ENCODE assay signal across 8 mouse cellular contexts in genomic region chr17:31658468-31659185, GRCm38 (mm10). TPM values are rescaled to one million over a fixed set of nuclear protein-coding genes. Genes with fewer than 3 reads are reported as not detected.
DNase-seq lines count a peak whose midpoint lies in the region; ATAC-seq and TF ChIP-seq lines count a peak whose summit lies in the region.

Gene U2af1, minus strand, starts transcription at chr17:31658892.

- H3K9ac ChIP-seq in hindbrain, postnatal 0 days (replicated peaks; ENCODE audit: low read length), result peak within 1 kb of the TSS; percentile 96

- no peaks in the 10 kb centered on the region for H3K27me3 ChIP-seq in hindbrain, postnatal 0 days (ENCODE audit: insufficient read depth, low read length)

- no peaks in the 10 kb centered on the region for H3K9me3 ChIP-seq in hindbrain, postnatal 0 days (ENCODE audit: low read length)

- H3K4me2 ChIP-seq in hindbrain, postnatal 0 days (ENCODE audit: low read depth, low read length), result peak within 1 kb of the TSS; percentile 87

- peak within 1 kb of the TSS; percentile 74 for H3K4me3 ChIP-seq in gastrocnemius, adult 2 months
- peak within 1 kb of the TSS; percentile 97 for H3K4me3 ChIP-seq in hindbrain, postnatal 0 days (ENCODE audit: low read length)
- peak within 1 kb of the TSS; percentile 84 for H3K4me3 ChIP-seq in left cerebral cortex, adult 2 months

- WGBS in hindbrain, postnatal 0 days, result under 1% methylated on average over 75 of the region's 77 CpGs

- H3K27ac ChIP-seq in gastrocnemius, adult 2 months, result peak within 1 kb of the TSS; percentile 99
- H3K27ac ChIP-seq in hindbrain, postnatal 0 days, result peak within 1 kb of the TSS; percentile 91
- peak within 1 kb of the TSS; percentile 93 for H3K27ac ChIP-seq in left cerebral cortex, adult 2 months

- peak; percentile 99 for ATAC-seq in common myeloid progenitor, adult 5-6 weeks (replicated peaks; ENCODE audit: low read depth, poor library complexity, severe bottlenecking)
- ATAC-seq in hindbrain, postnatal 0 days, result peak; percentile 99
- peak; percentile 100 for ATAC-seq in megakaryocyte, adult 5-6 weeks (ENCODE audit: poor library complexity, severe bottlenecking)

- TF ChIP-seq CTCF in gastrocnemius, adult 2 months (IDR thresholded peaks at IDR 0.05), result peak; percentile 4; the same call in 1 of the 2 replicates
- no peak for TF ChIP-seq CTCF in hindbrain, postnatal 0 days (IDR thresholded peaks at IDR 0.05; ENCODE audit: low read depth)
- TF ChIP-seq CTCF in left cerebral cortex, adult 2 months (IDR thresholded peaks at IDR 0.05), result no peak; the same call in none of the 2 replicates

- DNase-seq in ZHBTc4 (ENCODE audit: low read depth, low spot score), result peak; percentile 100
- peak; percentile 99 for DNase-seq in gastrocnemius, adult 2 months
- DNase-seq in hindbrain, postnatal 0 days (ENCODE audit: low spot score), result peak; percentile 99
- DNase-seq in left cerebral cortex, adult 2 months (ENCODE audit: extremely low spot score in 1 of 2, low spot score in 2 of 2), result peak; percentile 99
- peak; percentile 98 to 99 for DNase-seq in right cerebral cortex, adult 2 months (ENCODE audit: low spot score in 2 of 2)
- DNase-seq in urinary bladder, postnatal 14 days (ENCODE audit: low spot score), result peak; percentile 99

- intact Hi-C loops in gastrocnemius, adult 2 months (cut with DNase I), result loop anchor here (5.0 kb wide), 1 partner anchor 91 kb away; no protein-coding TSS in a partner anchor
- intact Hi-C loops in left cerebral cortex, adult 2 months (cut with DNase I), result loop anchor here (2.0 kb wide), 1 partner anchor 94 kb away; the partner anchor contains the start of gene Pknox1

- H3K36me3 ChIP-seq in hindbrain, postnatal 0 days (ENCODE audit: insufficient read depth, low read length), result peaks cover 19% of the 10 kb centered on the region

- H3K4me1 ChIP-seq in hindbrain, postnatal 0 days (ENCODE audit: insufficient read depth, low read length), result peaks cover 12% of the 10 kb centered on the region; the same call in 1 of the 2 replicates

RNA-seq across cellular contexts. Expression of gene U2af1, which starts in this region (rescaled TPM):
- total RNA-seq in common myeloid progenitor, adult 5-6 weeks (2017), result 257 and 274 TPM in 2 replicates
- 10 to 100 TPM; 67.8 to 68.3 TPM for total RNA-seq in gastrocnemius, adult 2 months (2021)
- 46.2 and 54.6 TPM in 2 replicates for total RNA-seq in hindbrain, postnatal 0 days (2014; rRNA removed)
- 224 and 242 TPM in 2 replicates for polyA plus RNA-seq in hindbrain, postnatal 0 days (2015; fragmentation: Nextera tagmentation; extraction: Ambion mirVana)
- total RNA-seq in left cerebral cortex, adult 2 months (2021), result 100 to 1,000 TPM; 117 to 119 TPM
- total RNA-seq in megakaryocyte, adult 5-6 weeks (2015), result 36.2 and 37.7 TPM in 2 replicates
- total RNA-seq in megakaryocyte, adult 5-6 weeks (2017), result 119 and 145 TPM in 2 replicates

Comparison
In these comparisons a context has a peak if more than half of its experiments do, and no peak if none do; other contexts are left out.
1. Peak in every context shown above with its lines: DNase-seq, ATAC-seq, H3K4me3 ChIP-seq and H3K27ac ChIP-seq.